Mouse (Mus musculus) liver, embryonic 16.5 days (tissue): ENCODE results near the gene Adprhl1. TPM values are rescaled to one million over a fixed set of nuclear protein-coding genes. Genes with fewer than 3 reads are reported as not detected.

Experiments
- microRNA counts: library from miRNA; unstranded; fragments of <30 nt; microRNA quantifications from one replicate; lab custom pipeline; 2016
- microRNA-seq: library from miRNA; unstranded; fragments of <30 nt; microRNA quantifications from one replicate; pipeline ENCODE4, GENCODE M21; 2016
- polyA plus RNA-seq: library from polyadenylated mRNA; unstranded; fragments of >200 nt; fragmentation: Nextera tagmentation; extraction: Ambion mirVana; gene quantifications from 2 replicates; pipeline ENCODE4 v1.2.1, GENCODE M21; 2015

Adprhl1 gene
- polyA plus RNA-seq, 1 experiment from 2014 or later, result 0.77 TPM

MicroRNAs within 50 kb of the gene (microRNA counts, 519-probe panel; counts per million panel counts)
- microRNA mmu-miR-1968 (lab: Ali Mortazavi, UCI), result 2,220 counts per million, percentile 40 among the panel's probes with 10 or more counts

Small RNA genes lying within 50 kb of the gene (microRNA-seq; reads per million reads assigned to microRNA genes)
- gene Mir1968, result 29.0 reads per million, percentile 41 among the genes with 10 or more reads in this experiment

Other genes with a start within 250 kb of the Adprhl1 start
- gene F7, start 228.1 kb downstream of the Adprhl1 start, polyA plus RNA-seq, result 10.9 and 11.0 TPM in 2 replicates
- 179 and 195 TPM in 2 replicates for gene F10, start 216.9 kb downstream of the Adprhl1 start, polyA plus RNA-seq
- 46.0 and 53.4 TPM in 2 replicates for gene Proz, start 193.2 kb downstream of the Adprhl1 start, polyA plus RNA-seq
- 13.1 and 14.3 TPM in 2 replicates for gene Pcid2, start 148.7 kb downstream of the Adprhl1 start, polyA plus RNA-seq
- gene Cul4a, start 148.5 kb downstream of the Adprhl1 start, polyA plus RNA-seq, result 72.1 and 76.1 TPM in 2 replicates
- 181 and 197 TPM in 2 replicates for gene Lamp1, start 95.0 kb downstream of the Adprhl1 start, polyA plus RNA-seq
- gene Grtp1, start 53.5 kb downstream of the Adprhl1 start, polyA plus RNA-seq, result 6.8 and 8.8 TPM in 2 replicates
- gene Dcun1d2, start 34.0 kb upstream of the Adprhl1 start, polyA plus RNA-seq, result 6.9 and 7.1 TPM in 2 replicates
- 5.0 and 6.0 TPM in 2 replicates for gene Tmco3, start 34.0 kb upstream of the Adprhl1 start, polyA plus RNA-seq
- 65.6 and 74.1 TPM in 2 replicates for gene Tfdp1, start 84.6 kb upstream of the Adprhl1 start, polyA plus RNA-seq
- gene Atp4b, start 142.7 kb upstream of the Adprhl1 start, polyA plus RNA-seq, result 0.19 TPM in 1 of 2 replicates, not detected in the other
- not detected in 2 replicates for gene Grk1, start 150.9 kb upstream of the Adprhl1 start, polyA plus RNA-seq
- gene Tmem255b, start 181.0 kb upstream of the Adprhl1 start, polyA plus RNA-seq, result 0.12 TPM in 1 of 2 replicates, not detected in the other
- gene Gas6, start 240.3 kb upstream of the Adprhl1 start, polyA plus RNA-seq, result 5.5 and 8.3 TPM in 2 replicates